Mouse (Mus musculus) lung, adult 10 weeks (tissue): ENCODE results near the gene Fam184b. TPM values are rescaled to one million over a fixed set of nuclear protein-coding genes. Genes with fewer than 3 reads are reported as not detected.

ENCODE experiments used
- polyA plus RNA-seq: library from polyadenylated mRNA; stranded (reverse); fragments of 350-450 nt; fragmentation: Illumina TruSeq; extraction: RNeasy Lipid Tissue Mini Kit (QIAGEN cat#74804); gene quantifications from one replicate; pipeline ENCODE4 v1.2.3, GENCODE M21; 2014; ENCODE audit warnings: low read depth, low replicate concordance; ENCODE audit not compliant: insufficient read depth

Fam184b gene
- not detected for polyA plus RNA-seq

GRCm38 (mm10) chr5:45638806-45639714 lies at the start of gene Fam184b:
Fam184b (minus strand) TSS chr5:45639614.

GRCm38 (mm10) chr5:45669598-45670279 lies 30.3 kb upstream of the Fam184b start, which contains the start of gene Ncapg:
Ncapg (plus strand) TSS chr5:45669919.

GRCm38 (mm10) chr5:45519960-45520808 lies 119.2 kb downstream of the Fam184b start, which contains the start of gene Med28:
Med28 (plus strand) TSS chr5:45520229.

GRCm38 (mm10) chr5:45493191-45494092 lies 146.0 kb downstream of the Fam184b start, which contains the start of gene Lap3:
Lap3 (plus strand) TSS chr5:45493374.

Other genes starting within 250 kb of the Fam184b start
- 93.3 TPM for gene Qdpr, start 189.4 kb downstream of the Fam184b start, polyA plus RNA-seq
- gene Clrn2, start 185.9 kb downstream of the Fam184b start, polyA plus RNA-seq, result not detected
- 24.8 TPM for gene Lap3, start 146.2 kb downstream of the Fam184b start, polyA plus RNA-seq
- 179 TPM for gene Med28, start 119.4 kb downstream of the Fam184b start, polyA plus RNA-seq
- gene Ncapg, start 30.3 kb upstream of the Fam184b start, polyA plus RNA-seq, result 0.60 TPM
- gene Lcorl, start 218.0 kb upstream of the Fam184b start, polyA plus RNA-seq, result 2.3 TPM